Mouse (Mus musculus) ES-E14 (cell line): ENCODE results near the gene Fsip1. TPM values are rescaled to one million over a fixed set of nuclear protein-coding genes. Genes with fewer than 3 reads are reported as not detected.

Experiments
- DNase-seq: peaks from one replicate; pipeline ENCODE4 v3.0.0-alpha.2; 2013; ENCODE audit warnings: low read depth, low spot score
- H3K27ac ChIP-seq: 2 replicates; pipeline ENCODE4 v1.5.1; 2012; ENCODE audit warnings: low read depth, mild to moderate bottlenecking, low read length, moderate library complexity, mixed read lengths; ENCODE audit not compliant: poor library complexity, insufficient read depth, severe bottlenecking
- H3K36me3 ChIP-seq: 2 replicates; pipeline ENCODE4 v1.6.1; 2012; ENCODE audit warnings: mild to moderate bottlenecking, low read length, moderate library complexity, mixed read lengths; ENCODE audit not compliant: control insufficient read depth, poor library complexity, insufficient read depth, severe bottlenecking
- H3K4me1 ChIP-seq, 2 experiments: fragments of 150-350 bp in 1 of 2; sonication (generic) in 1 of 2; 2 replicates each; pipeline ENCODE4 v1.6.1; 2012; ENCODE audit warnings: low read length in 2 of 2, mild to moderate bottlenecking in 1 of 2, mixed read lengths in 1 of 2; ENCODE audit not compliant: control insufficient read depth in 2 of 2, insufficient read depth in 2 of 2, poor library complexity in 1 of 2
- H3K4me3 ChIP-seq, 2 experiments: fragments of 150-350 bp in 1 of 2; sonication (generic) in 1 of 2; 2 replicates each; pipeline ENCODE4 v1.5.1; 2012; ENCODE audit warnings: low read length in 2 of 2, low read depth in 1 of 2, mild to moderate bottlenecking in 1 of 2, mixed read lengths in 1 of 2; ENCODE audit not compliant: insufficient read depth in 1 of 2, poor library complexity in 1 of 2, severe bottlenecking in 1 of 2
- H3K9ac ChIP-seq: 2 replicates; pipeline ENCODE4 v1.6.1; 2012; ENCODE audit warnings: low read depth, mild to moderate bottlenecking, low read length, mixed read lengths; ENCODE audit not compliant: poor library complexity, insufficient read depth, severe bottlenecking
- H3K9me3 ChIP-seq: fragments of 150-350 bp; sonication (generic); 2 replicates; pipeline ENCODE4 v1.6.1; 2012; ENCODE audit warnings: low read depth, mild to moderate bottlenecking, low read length; ENCODE audit not compliant: control insufficient read depth, insufficient read depth
- CHD2 ChIP-seq: IDR thresholded peaks from 2 replicates; pipeline ENCODE4 v1.6.1; 2014; ENCODE audit warnings: mild to moderate bottlenecking, low read depth, low read length, inconsistent platforms
- HCFC1 ChIP-seq: IDR thresholded peaks from 2 replicates; pipeline ENCODE4 v1.6.1; 2012; ENCODE audit warnings: low read length, inconsistent platforms, borderline replicate concordance; ENCODE audit not compliant: insufficient read depth
- MAFK ChIP-seq: IDR thresholded peaks from 2 replicates; pipeline ENCODE4 v1.6.1; 2014; ENCODE audit warnings: mild to moderate bottlenecking, low read depth, low read length, inconsistent platforms; ENCODE audit not compliant: insufficient read depth
- ZC3H11A ChIP-seq: IDR thresholded peaks from 2 replicates; pipeline ENCODE4 v1.6.1; 2012; ENCODE audit warnings: low read depth, mild to moderate bottlenecking, inconsistent platforms, low read length, borderline replicate concordance
- ZNF384 ChIP-seq: IDR thresholded peaks from 2 replicates; pipeline ENCODE4 v1.6.1; 2012; ENCODE audit warnings: low read depth, low read length, inconsistent platforms
- in situ Hi-C, 2 experiments: fragments of 600-800 bp; cut with MboI; formaldehyde crosslinking; loops; one replicate each; pipeline ENCODE4 v1.15.1; 2025; ENCODE audit warnings: low sequenced_read_pairs in 2 of 2, inconsistent platforms in 1 of 2; ENCODE audit not compliant: unreplicated experiment in 2 of 2
- total RNA-seq: library from RNA; depleted of rRNA; stranded (reverse); fragments of 300-350 nt; gene quantifications from 2 replicates; pipeline ENCODE4 v1.2.3, GENCODE M21; 2012

Gene Fsip1
- total RNA-seq, 1 experiment = 0.85 TPM

- Histone ChIP-seq H3K9me3 (no peaks in the 10 kb centered on the region), H3K36me3 (no peaks in the 10 kb centered on the region; the same call in 1 of the 2 replicates), H3K9ac (no peak overlapping the region), H3K4me1 (no peaks in the 10 kb centered on the region), H3K4me3 (no peak overlapping the region), H3K27ac (no peak overlapping the region)
- no peak for DNase-seq
- in situ Hi-C loops = no loop called here
- TF ChIP-seq ZC3H11A = no peak
These were observed 137.1 kb downstream of the Fsip1 start for GRCm38 (mm10) chr2:118119684-118120083.

DNA sequence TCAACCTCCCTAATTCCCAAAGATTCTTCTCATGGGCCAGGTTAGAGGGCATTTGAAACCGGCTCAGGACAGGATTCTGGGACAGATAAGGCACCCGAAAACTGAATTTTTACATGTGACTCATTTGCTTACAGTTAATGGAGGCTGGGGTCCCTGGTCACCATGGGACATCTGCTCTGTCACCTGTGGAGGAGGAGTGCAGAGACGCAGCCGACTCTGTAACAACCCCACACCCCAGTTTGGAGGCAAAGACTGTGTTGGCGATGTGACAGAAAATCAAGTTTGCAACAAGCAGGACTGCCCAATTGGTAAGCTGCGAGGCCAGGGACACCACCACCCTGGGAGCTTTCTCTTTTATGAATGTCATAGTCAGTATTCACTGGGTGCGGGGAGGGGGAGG, 138.3 kb downstream of the Fsip1 start:
- Histone ChIP-seq H3K9ac (no peak overlapping the region), H3K36me3 (no peaks in the 10 kb centered on the region; the same call in 1 of the 2 replicates), H3K9me3 (no peaks in the 10 kb centered on the region), H3K4me1 (no peaks in the 10 kb centered on the region; a peak in 1 of 4 replicates), H3K27ac (no peak overlapping the region), H3K4me3 (no peak overlapping the region)
- in situ Hi-C loops = no loop called here
- TF ChIP-seq MAFK = no peak
- no peak for TF ChIP-seq HCFC1
- TF ChIP-seq ZNF384 = no peak
- no peak for TF ChIP-seq CHD2
- DNase-seq = no peak

- in situ Hi-C loops = no loop called here
- TF ChIP-seq ZNF384 = no peak
- TF ChIP-seq ZC3H11A = no peak
- TF ChIP-seq HCFC1 = no peak
- no peak for TF ChIP-seq MAFK
- no peak for TF ChIP-seq CHD2
- Histone ChIP-seq H3K4me3 (no peak overlapping the region), H3K9ac (no peak overlapping the region), H3K27ac (no peak overlapping the region), H3K4me1 (no peaks in the 10 kb centered on the region; a peak in 1 of 4 replicates), H3K9me3 (no peaks in the 10 kb centered on the region), H3K36me3 (no peaks in the 10 kb centered on the region; the same call in 1 of the 2 replicates)
- no peak for DNase-seq
These were observed 138.7 kb downstream of the Fsip1 start for GRCm38 (mm10) chr2:118118045-118118444.

DNA sequence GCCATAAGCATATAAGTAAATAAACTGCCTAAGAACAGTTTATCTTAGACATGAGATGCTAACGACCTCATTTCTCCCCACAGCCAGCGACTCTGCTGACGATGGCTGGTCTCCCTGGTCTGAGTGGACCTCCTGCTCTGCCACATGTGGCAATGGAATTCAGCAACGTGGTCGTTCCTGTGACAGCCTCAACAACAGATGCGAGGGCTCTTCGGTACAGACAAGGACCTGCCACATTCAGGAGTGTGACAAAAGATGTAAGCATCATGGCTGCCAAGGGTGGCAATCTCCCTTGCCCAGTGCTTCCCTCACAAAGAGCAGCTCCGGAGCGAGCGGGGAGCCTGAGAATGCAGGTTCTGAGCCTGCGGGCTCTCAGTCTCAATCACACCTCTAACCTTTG, 139.4 kb downstream of the Fsip1 start:
- H3K36me3 ChIP-seq = no peaks in the 10 kb centered on the region; the same call in 1 of the 2 replicates
- H3K4me1 ChIP-seq = peaks cover 0 to under 1% of the 10 kb centered on the region in 2 experiments; a peak in 1 of 4 replicates
- no peak for DNase-seq
- TF ChIP-seq ZC3H11A (no peak), HCFC1 (no peak), ZNF384 (no peak), MAFK (no peak), CHD2 (no peak)
- in situ Hi-C loops = no loop called here
- no peak overlapping the region for H3K4me3 ChIP-seq
- no peak overlapping the region for H3K9ac ChIP-seq
- no peaks in the 10 kb centered on the region for H3K9me3 ChIP-seq
- no peak overlapping the region for H3K27ac ChIP-seq

- no peaks in the 10 kb centered on the region for H3K9me3 ChIP-seq
- H3K36me3 ChIP-seq = no peaks in the 10 kb centered on the region; the same call in 1 of the 2 replicates
- H3K9ac ChIP-seq = no peak overlapping the region
- H3K27ac ChIP-seq = no peak overlapping the region
- DNase-seq = no peak
- TF ChIP-seq MAFK = no peak
- no peak for TF ChIP-seq ZNF384
- TF ChIP-seq HCFC1 = no peak
- no peak for TF ChIP-seq ZC3H11A
- TF ChIP-seq CHD2 = no peak
- in situ Hi-C loops = no loop called here
- peaks cover 0 to 2% of the 10 kb centered on the region in 2 experiments; a peak in 1 of 4 replicates for H3K4me1 ChIP-seq
- no peak overlapping the region for H3K4me3 ChIP-seq
These were observed 139.9 kb downstream of the Fsip1 start for GRCm38 (mm10) chr2:118116754-118117290.
